Mouse (Mus musculus) heart, embryonic 10.5 days (tissue): ENCODE measurements around the gene Agpat4. TPM values are rescaled to one million over a fixed set of nuclear protein-coding genes. Genes with fewer than 3 reads are reported as not detected.

Source experiments
- DNase-seq: peaks from one replicate; pipeline ENCODE4 v3.0.0-alpha.2; 2017; ENCODE audit warnings: low spot score
- H3K27ac ChIP-seq: fragments of 300-500 bp; sonication (generic); 2 replicates; pipeline ENCODE4 v1.5.1; 2016; ENCODE audit warnings: mild to moderate bottlenecking
- H3K27me3 ChIP-seq: fragments of 300-500 bp; sonication (generic); 2 replicates; pipeline ENCODE4 v1.6.1; 2016; ENCODE audit warnings: mild to moderate bottlenecking; ENCODE audit not compliant: poor library complexity, insufficient read depth, severe bottlenecking
- H3K36me3 ChIP-seq: fragments of 300-500 bp; sonication (generic); 2 replicates; pipeline ENCODE4 v1.6.1; 2016; ENCODE audit warnings: mild to moderate bottlenecking, moderate library complexity
- H3K4me1 ChIP-seq: fragments of 300-500 bp; sonication (generic); 2 replicates; pipeline ENCODE4 v1.6.1; 2016; ENCODE audit warnings: mild to moderate bottlenecking
- H3K4me3 ChIP-seq: fragments of 300-500 bp; sonication (generic); 2 replicates; pipeline ENCODE4 v1.5.1; 2016; ENCODE audit warnings: mild to moderate bottlenecking, moderate library complexity
- H3K9me3 ChIP-seq: fragments of 300-500 bp; sonication (generic); 2 replicates; pipeline ENCODE4 v1.6.1; 2016; ENCODE audit warnings: mild to moderate bottlenecking, moderate library complexity
- WGBS: fragments of 180-500 bp; shearing (Covaris S2); methylation state at CpG from one replicate; pipeline ENCODE4 v1.1.7; 2016; 5-methylcytosine and 5-hydroxymethylcytosine counted together
- polyA plus RNA-seq: library from polyadenylated mRNA; unstranded; fragments of >200 nt; fragmentation: Nextera tagmentation; extraction: Ambion mirVana; gene quantifications from 2 replicates; pipeline ENCODE4 v1.2.1, GENCODE M21; 2016

The Agpat4 gene
- polyA plus RNA-seq = 26.6 and 32.5 TPM in 2 replicates

DNA sequence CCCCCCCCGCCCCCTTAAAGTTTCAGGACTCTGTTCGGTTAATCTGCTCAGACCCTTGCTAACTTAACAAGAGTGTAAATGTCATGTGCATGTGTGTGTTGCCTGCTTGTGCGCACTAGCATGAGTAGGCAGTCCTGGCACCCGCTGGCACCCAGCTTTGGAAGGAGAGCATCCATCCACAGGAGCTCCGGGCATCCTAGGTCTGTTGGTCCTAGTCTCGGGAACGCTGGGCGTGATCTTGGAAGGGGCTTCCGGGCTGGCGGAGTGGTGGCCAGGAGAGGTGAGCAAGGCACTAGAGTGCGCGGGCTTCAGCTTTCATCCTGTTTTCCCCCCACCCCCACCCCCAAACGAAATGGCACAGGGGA, at the start of gene Agpat4:
TSS of gene Agpat4 (plus strand) at position 144 of the 365 bp plus-strand sequence.
- H3K4me1 ChIP-seq = peaks cover 20% of the 10 kb centered on the region
- H3K36me3 ChIP-seq = no peaks in the 10 kb centered on the region
- WGBS = under 1% methylated on average over 13 of the region's 13 CpGs
- H3K4me3 ChIP-seq = peak within 1 kb of the TSS; percentile 72
- peak; percentile 85 for DNase-seq
- peak within 1 kb of the TSS; percentile 95 for H3K27ac ChIP-seq
- H3K9me3 ChIP-seq = no peaks in the 10 kb centered on the region
- no peaks in the 10 kb centered on the region for H3K27me3 ChIP-seq

GRCm38 (mm10) chr17:12076816-12077215, 41.7 kb upstream of the Agpat4 start:
- H3K4me1 ChIP-seq = no peaks in the 10 kb centered on the region
- H3K27me3 ChIP-seq = no peaks in the 10 kb centered on the region
- H3K4me3 ChIP-seq = no peak overlapping the region
- peak; percentile 38 for DNase-seq
- H3K27ac ChIP-seq = no peak overlapping the region
- no peaks in the 10 kb centered on the region for H3K9me3 ChIP-seq
- H3K36me3 ChIP-seq = no peaks in the 10 kb centered on the region
- 64% methylated on average over 2 of the region's 2 CpGs for WGBS

GRCm38 (mm10) chr17:12080656-12081495, 37.6 kb upstream of the Agpat4 start:
- Histone ChIP-seq H3K9me3 (no peaks in the 10 kb centered on the region), H3K27me3 (no peaks in the 10 kb centered on the region), H3K4me3 (no peak overlapping the region; the same call in 1 of the 2 replicates), H3K36me3 (no peaks in the 10 kb centered on the region), H3K27ac (no peak overlapping the region), H3K4me1 (no peaks in the 10 kb centered on the region)
- 43% methylated on average over 20 of the region's 20 CpGs for WGBS
- DNase-seq = peak; percentile 61

- H3K4me1 ChIP-seq = no peaks in the 10 kb centered on the region
- 71% methylated on average over 5 of the region's 5 CpGs for WGBS
- no peaks in the 10 kb centered on the region for H3K36me3 ChIP-seq
- H3K9me3 ChIP-seq = no peaks in the 10 kb centered on the region
- no peak overlapping the region for H3K4me3 ChIP-seq
- no peak overlapping the region for H3K27ac ChIP-seq
- H3K27me3 ChIP-seq = no peaks in the 10 kb centered on the region
- DNase-seq = peak; percentile 25
These were observed 36.3 kb upstream of the Agpat4 start for GRCm38 (mm10) chr17:12082201-12082600.

DNA sequence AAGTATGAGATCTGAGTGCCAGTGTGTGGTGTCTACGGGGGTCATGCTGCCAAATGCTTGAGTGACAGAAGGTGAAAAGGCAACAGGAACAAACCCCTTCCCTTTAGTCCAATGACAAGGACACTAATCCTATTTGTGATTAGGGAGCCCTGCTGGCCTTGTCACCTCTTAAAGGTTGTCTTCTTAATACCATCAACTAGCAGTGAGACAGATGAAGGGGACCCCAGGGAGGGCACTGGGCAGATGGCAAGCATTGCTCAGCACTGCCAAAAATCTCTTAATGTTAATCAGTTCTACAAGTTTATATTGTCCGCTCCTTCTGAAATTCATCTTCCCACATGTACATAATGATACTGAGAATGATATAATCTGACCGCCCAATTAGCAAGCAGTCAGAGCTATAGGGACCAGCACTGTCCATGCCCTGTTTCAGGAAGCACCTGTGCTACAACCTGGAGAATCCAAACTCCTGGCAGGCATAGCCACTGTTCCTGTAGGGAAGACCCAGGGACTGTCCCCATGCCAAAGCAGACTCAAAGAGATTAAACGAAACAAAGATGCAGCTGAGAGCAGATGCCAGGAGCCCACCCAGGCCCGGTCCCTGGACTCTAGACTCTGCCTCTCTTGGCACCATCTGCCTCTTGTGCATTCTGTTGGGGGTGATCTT, 28.1 kb upstream of the Agpat4 start:
- WGBS = 57% methylated on average over 5 of the region's 5 CpGs
- Histone ChIP-seq H3K4me1 (no peaks in the 10 kb centered on the region), H3K9me3 (no peaks in the 10 kb centered on the region), H3K4me3 (no peak overlapping the region), H3K27me3 (no peaks in the 10 kb centered on the region), H3K27ac (no peak overlapping the region), H3K36me3 (no peaks in the 10 kb centered on the region)
- DNase-seq = peak; percentile 70

DNA sequence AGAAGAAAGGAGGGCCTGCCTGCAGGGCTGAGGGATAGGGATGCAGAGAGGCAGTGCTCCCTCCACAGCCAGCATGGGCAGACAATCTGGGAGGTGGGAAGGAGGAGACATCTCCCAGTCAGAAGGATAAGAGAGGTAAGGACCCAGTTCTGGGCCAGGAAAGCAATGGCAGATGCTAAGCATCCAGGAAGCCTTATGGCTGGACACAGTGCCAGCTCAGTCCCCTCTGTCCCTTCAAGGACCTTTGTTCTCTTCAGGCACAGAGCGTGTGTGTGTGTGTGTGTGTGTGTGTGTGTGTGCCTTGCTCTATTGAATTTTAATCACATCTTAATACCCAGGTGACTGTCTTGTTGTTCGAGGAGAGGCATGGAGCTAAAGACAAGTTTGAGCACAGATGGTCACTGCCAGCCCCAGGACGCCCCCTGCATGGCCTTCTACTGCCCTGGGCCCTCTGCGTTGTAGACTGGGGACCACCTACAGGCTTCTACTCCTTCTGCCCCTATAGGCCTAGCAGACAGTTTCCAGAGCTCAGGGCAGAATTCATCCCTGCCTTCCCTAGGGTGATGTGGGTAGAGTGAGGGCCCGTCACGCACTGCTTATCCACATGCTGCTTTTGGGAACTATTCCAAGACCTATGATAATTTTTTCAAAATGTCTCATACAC, 25.5 kb upstream of the Agpat4 start:
- H3K4me1 ChIP-seq = no peaks in the 10 kb centered on the region
- peak; percentile 66 for DNase-seq
- H3K36me3 ChIP-seq = no peaks in the 10 kb centered on the region
- WGBS = 75% methylated on average over 6 of the region's 6 CpGs
- no peak overlapping the region for H3K27ac ChIP-seq
- H3K9me3 ChIP-seq = no peaks in the 10 kb centered on the region
- H3K4me3 ChIP-seq = no peak overlapping the region
- H3K27me3 ChIP-seq = no peaks in the 10 kb centered on the region

GRCm38 (mm10) chr17:12094016-12094415, 24.5 kb upstream of the Agpat4 start:
- Histone ChIP-seq H3K36me3 (no peaks in the 10 kb centered on the region), H3K27ac (no peak overlapping the region), H3K4me1 (no peaks in the 10 kb centered on the region), H3K9me3 (no peaks in the 10 kb centered on the region), H3K27me3 (no peaks in the 10 kb centered on the region), H3K4me3 (no peak overlapping the region)
- no peak for DNase-seq
- WGBS = 97% methylated on average over 1 of the region's 1 CpGs

DNA sequence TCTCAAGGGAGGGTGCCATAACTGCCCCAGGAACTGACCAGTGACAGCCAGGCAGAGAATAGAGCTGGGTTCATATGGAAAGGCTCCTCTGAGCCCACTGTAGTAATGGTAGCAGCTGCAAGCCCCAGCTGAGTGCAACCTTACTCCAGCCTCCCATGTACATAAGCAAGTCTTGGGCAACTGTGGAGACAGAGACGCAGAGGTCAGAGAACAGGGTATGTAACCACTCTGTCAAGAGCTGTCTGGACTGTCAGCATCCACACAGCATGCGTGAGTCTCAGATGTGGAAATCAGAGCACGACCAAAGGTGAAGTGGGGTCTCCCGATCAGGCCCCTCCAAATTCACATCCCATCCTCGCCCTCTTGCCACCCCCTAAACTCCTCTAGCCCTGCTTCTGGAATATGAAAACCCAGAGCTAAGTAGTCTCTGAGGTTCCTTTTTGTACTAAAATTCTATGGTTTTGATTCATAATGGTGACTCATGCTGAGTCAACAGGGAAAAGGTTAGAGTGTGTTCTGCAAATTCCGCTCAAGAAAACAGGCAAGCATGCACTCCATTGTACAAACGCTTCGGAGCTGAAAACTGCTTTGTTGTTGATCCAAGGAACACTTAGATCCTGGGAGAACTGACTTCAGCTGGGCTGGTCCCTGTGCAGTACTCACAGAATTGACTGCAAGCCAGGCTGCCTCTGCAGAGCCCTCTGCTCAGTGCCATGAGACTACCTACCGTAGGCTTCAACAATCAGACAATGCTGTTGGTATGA, 23.5 kb upstream of the Agpat4 start:
- Histone ChIP-seq H3K4me1 (no peaks in the 10 kb centered on the region), H3K27ac (no peak overlapping the region), H3K27me3 (no peaks in the 10 kb centered on the region), H3K4me3 (no peak overlapping the region), H3K36me3 (no peaks in the 10 kb centered on the region), H3K9me3 (no peaks in the 10 kb centered on the region)
- 87% methylated on average over 9 of the region's 9 CpGs for WGBS
- DNase-seq = peak; percentile 54

DNA sequence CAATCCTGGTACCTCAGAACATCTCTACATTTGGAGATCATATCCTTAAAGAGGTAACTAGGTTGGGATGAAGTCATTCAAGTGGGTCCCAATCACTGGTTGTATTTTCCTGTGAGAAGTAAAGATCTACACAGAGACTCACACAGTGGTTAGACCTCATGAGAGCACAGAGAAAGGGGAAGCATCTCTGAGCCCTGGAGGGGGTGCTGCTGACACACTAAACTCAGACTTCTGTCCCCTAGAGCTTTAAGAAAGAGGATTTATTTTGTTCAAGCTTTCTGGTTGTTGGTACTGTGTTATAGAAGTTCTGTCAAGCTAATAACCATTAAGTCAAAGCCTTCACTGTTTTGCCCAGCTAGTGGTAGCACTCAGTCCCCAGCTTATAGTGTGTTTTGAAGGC, 19.1 kb upstream of the Agpat4 start:
- no peaks in the 10 kb centered on the region for H3K4me1 ChIP-seq
- H3K4me3 ChIP-seq = no peak overlapping the region
- DNase-seq = no peak
- no peaks in the 10 kb centered on the region for H3K9me3 ChIP-seq
- no peaks in the 10 kb centered on the region for H3K27me3 ChIP-seq
- H3K36me3 ChIP-seq = no peaks in the 10 kb centered on the region
- H3K27ac ChIP-seq = no peak overlapping the region

- Histone ChIP-seq H3K27ac (no peak overlapping the region), H3K36me3 (no peaks in the 10 kb centered on the region), H3K27me3 (no peaks in the 10 kb centered on the region), H3K4me1 (no peaks in the 10 kb centered on the region), H3K9me3 (no peaks in the 10 kb centered on the region), H3K4me3 (no peak overlapping the region)
- DNase-seq = no peak
- 91% methylated on average over 10 of the region's 10 CpGs for WGBS
These were observed 16.2 kb upstream of the Agpat4 start for GRCm38 (mm10) chr17:12102326-12102725.

GRCm38 (mm10) chr17:12103781-12104180, 14.7 kb upstream of the Agpat4 start:
- Histone ChIP-seq H3K4me1 (no peaks in the 10 kb centered on the region), H3K36me3 (no peaks in the 10 kb centered on the region), H3K4me3 (no peak overlapping the region), H3K27ac (no peak overlapping the region), H3K27me3 (no peaks in the 10 kb centered on the region), H3K9me3 (no peaks in the 10 kb centered on the region)
- DNase-seq = no peak
- WGBS = 80% methylated on average over 6 of the region's 6 CpGs

DNA sequence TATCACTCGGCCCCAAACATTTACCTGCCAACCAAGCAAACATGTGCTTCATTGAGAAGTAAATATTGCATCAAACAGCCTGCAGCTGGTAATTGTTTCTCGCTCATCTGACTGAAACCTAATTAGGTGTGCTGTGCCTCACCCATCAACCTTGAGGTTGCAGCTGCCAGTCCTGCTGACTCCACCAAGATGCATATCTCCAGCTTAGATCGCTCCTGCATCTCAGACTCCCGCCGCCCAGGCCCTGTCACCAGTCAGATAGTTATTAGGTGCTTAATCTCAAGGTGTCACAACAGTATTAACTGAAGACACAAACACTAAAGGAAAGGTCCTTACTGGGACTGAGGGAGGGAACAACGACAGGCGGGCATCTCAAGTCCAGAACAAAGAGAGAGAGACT, 14.3 kb upstream of the Agpat4 start:
- no peaks in the 10 kb centered on the region for H3K27me3 ChIP-seq
- no peaks in the 10 kb centered on the region for H3K9me3 ChIP-seq
- H3K27ac ChIP-seq = no peak overlapping the region
- no peak overlapping the region for H3K4me3 ChIP-seq
- no peak for DNase-seq
- H3K36me3 ChIP-seq = no peaks in the 10 kb centered on the region
- H3K4me1 ChIP-seq = no peaks in the 10 kb centered on the region
- 69% methylated on average over 7 of the region's 7 CpGs for WGBS
